Mouse (Mus musculus) olfactory bulb, adult 2 months (tissue): ENCODE data around the gene Arhgef11.

Experiments
- CTCF ChIP-seq: fragments of 200-500 bp; IDR thresholded peaks from 2 replicates; pipeline ENCODE4 v1.5.1; 2012; ENCODE audit warnings: low read depth, mild to moderate bottlenecking, low read length, moderate library complexity; ENCODE audit not compliant: insufficient read depth
- POLR2A ChIP-seq: fragments of 200-500 bp; IDR thresholded peaks from 2 replicates; pipeline ENCODE4 v1.6.1; 2012; ENCODE audit warnings: mild to moderate bottlenecking, low read depth, low read length, moderate library complexity; ENCODE audit not compliant: insufficient read depth

DNA sequence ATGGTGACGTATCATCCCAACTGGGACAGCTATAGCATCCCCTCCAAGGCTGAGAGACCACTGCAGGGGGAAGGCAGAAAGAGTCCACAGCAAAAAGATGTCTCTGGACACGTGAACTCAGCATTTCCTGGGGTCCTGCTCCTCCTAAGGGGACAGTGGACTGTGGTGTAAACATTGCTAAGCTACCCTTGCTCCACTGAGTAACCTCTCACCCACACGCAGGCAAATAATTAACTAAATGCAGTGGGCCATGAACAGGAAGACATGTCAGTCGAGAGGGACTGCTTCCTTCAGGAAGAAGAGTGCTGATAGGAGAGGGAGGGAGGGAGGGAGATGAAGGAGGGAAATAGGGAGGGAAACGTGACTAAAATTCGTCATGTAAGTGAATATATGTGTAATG, 153.7 kb downstream of the Arhgef11 start:
- TF ChIP-seq POLR2A (no peak), CTCF (no peak)
